Mouse (Mus musculus): ENCODE data around the gene Ebp. TPM values are rescaled to one million over a fixed set of nuclear protein-coding genes. Genes with fewer than 3 reads are reported as not detected.

Ebp gene
- polyA plus RNA-seq (2014; fragmentation: Nextera tagmentation; extraction: Ambion mirVana) = 30.6 and 33.1 TPM in 2 replicates

DNA sequence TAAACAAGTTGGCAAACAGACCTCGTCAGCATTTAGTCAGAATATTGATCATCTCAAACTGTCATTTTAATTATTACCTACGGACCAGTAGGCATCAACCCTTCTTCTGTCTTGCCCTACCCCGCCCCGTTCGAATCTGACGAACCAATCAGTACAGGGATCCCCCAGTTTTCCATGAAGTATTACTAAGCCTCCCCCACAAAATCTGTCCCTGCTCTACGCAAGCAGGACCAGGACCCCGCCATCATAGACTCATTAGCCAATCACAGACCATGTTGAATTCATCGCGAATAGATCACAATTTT, at the start of gene Ebp:
Gene Ebp (minus strand): TSS at position 94 of the 305 bp plus-strand sequence.
- peak within 1 kb of the TSS; percentile 45 for H3K4me3 ChIP-seq (replicated peaks; ENCODE audit: low read length)
- peak within 1 kb of the TSS; percentile 79 for H3K27ac ChIP-seq
- ATAC-seq (ENCODE audit: low FRiP score) (peak; percentile 62), DNase-seq (ENCODE audit: low spot score) (peak; percentile 25)
- peak within 1 kb of the TSS; percentile 50 for H3K9ac ChIP-seq
- H3K9me3 ChIP-seq (ENCODE audit: control insufficient read depth, low read length) = no peaks in the 10 kb centered on the region
- 24% methylated on average over 10 of the region's 10 CpGs for WGBS
- H3K4me2 ChIP-seq (replicated peaks) = peak within 1 kb of the TSS; percentile 69
- H3K36me3 ChIP-seq (replicated peaks; ENCODE audit: control insufficient read depth, insufficient read depth) = no peaks in the 10 kb centered on the region
- H3K4me1 ChIP-seq (replicated peaks; ENCODE audit: control insufficient read depth, insufficient read depth, low read length) = no peaks in the 10 kb centered on the region
- H3K27me3 ChIP-seq (ENCODE audit: control insufficient read depth, insufficient read depth, low read length) = no peaks in the 10 kb centered on the region

GRCm38 (mm10) chrX:8238804-8239395, 45.6 kb upstream of the Ebp start:
- DNase-seq (ENCODE audit: low spot score) = no peak
- WGBS = 65% methylated on average over 13 of the region's 13 CpGs
- H3K4me2 ChIP-seq (replicated peaks) = no peak overlapping the region
- no peaks in the 10 kb centered on the region; the same call in 1 of the 2 replicates for H3K9me3 ChIP-seq (ENCODE audit: control insufficient read depth, low read length)
- no peaks in the 10 kb centered on the region for H3K4me1 ChIP-seq (replicated peaks; ENCODE audit: control insufficient read depth, insufficient read depth, low read length)
- H3K36me3 ChIP-seq (replicated peaks; ENCODE audit: control insufficient read depth, insufficient read depth) = peaks cover 11% of the 10 kb centered on the region
- no peak overlapping the region for H3K4me3 ChIP-seq (replicated peaks; ENCODE audit: low read length)
- no peaks in the 10 kb centered on the region for H3K27me3 ChIP-seq (ENCODE audit: control insufficient read depth, insufficient read depth, low read length)
- no peak for ATAC-seq (ENCODE audit: low FRiP score)
- no peak overlapping the region for H3K27ac ChIP-seq
- H3K9ac ChIP-seq = no peak overlapping the region

GRCm38 (mm10) chrX:8236704-8237103, 43.4 kb upstream of the Ebp start:
- Histone ChIP-seq H3K36me3 (replicated peaks; ENCODE audit: control insufficient read depth, insufficient read depth) (no peaks in the 10 kb centered on the region; the same call in 1 of the 2 replicates), H3K9ac (no peak overlapping the region), H3K4me1 (replicated peaks; ENCODE audit: control insufficient read depth, insufficient read depth, low read length) (no peaks in the 10 kb centered on the region), H3K27me3 (ENCODE audit: control insufficient read depth, insufficient read depth, low read length) (no peaks in the 10 kb centered on the region), H3K4me3 (replicated peaks; ENCODE audit: low read length) (no peak overlapping the region), H3K4me2 (replicated peaks) (no peak overlapping the region), H3K27ac (no peak overlapping the region), H3K9me3 (ENCODE audit: control insufficient read depth, low read length) (no peaks in the 10 kb centered on the region; the same call in 1 of the 2 replicates)
- WGBS = 86% methylated on average over 2 of the region's 2 CpGs
- no peak for ATAC-seq (ENCODE audit: low FRiP score)
- DNase-seq (ENCODE audit: low spot score) = no peak

DNA sequence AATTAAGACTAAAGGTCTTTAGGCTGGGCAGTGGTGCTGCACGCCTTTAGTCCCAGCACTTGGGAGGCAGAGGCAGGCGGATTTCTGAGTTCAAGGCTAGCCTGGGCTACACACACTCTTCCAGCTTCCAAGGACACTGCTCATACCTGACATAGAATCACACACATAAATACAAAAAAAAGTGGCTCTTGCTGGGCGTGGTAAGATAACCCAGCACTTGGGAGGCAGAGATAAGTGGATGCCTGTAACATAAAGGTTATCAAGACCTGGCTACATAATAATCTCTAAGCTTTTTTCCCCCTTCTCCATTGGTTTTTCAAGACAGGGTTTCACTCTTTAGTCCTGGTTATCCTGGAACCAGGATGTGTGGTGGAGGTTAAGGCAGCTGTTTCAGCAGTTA, 40.3 kb upstream of the Ebp start:
- Histone ChIP-seq H3K4me1 (replicated peaks; ENCODE audit: control insufficient read depth, insufficient read depth, low read length) (no peaks in the 10 kb centered on the region), H3K9me3 (ENCODE audit: control insufficient read depth, low read length) (no peaks in the 10 kb centered on the region; the same call in 1 of the 2 replicates), H3K27me3 (ENCODE audit: control insufficient read depth, insufficient read depth, low read length) (no peaks in the 10 kb centered on the region), H3K4me3 (replicated peaks; ENCODE audit: low read length) (no peak overlapping the region), H3K27ac (no peak overlapping the region), H3K36me3 (replicated peaks; ENCODE audit: control insufficient read depth, insufficient read depth) (no peaks in the 10 kb centered on the region), H3K4me2 (replicated peaks) (no peak overlapping the region), H3K9ac (no peak overlapping the region)
- no peak for DNase-seq (ENCODE audit: low spot score)
- no peak for ATAC-seq (ENCODE audit: low FRiP score)
- WGBS = 90% methylated on average over 3 of the region's 3 CpGs

DNA sequence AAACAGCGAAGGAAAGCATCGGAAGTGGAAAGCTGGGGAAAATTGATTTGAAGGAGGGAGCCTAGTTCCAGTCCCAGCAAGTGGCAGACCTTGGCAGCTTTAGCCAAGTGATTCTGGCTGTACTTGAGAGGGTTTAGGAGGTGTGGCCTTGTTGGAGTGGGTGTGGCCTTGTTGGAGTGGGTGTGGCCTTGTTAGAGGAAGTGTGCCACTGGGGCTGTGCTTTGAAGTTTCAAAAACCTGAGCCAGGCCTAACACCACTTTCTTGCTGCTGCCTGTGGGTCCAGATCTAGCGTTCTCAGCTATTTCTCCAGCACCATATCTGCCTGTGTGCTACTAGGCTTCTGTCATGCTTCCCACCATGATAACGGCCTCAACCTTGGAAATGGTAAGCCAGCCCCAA, 37.0 kb upstream of the Ebp start:
- WGBS = 81% methylated on average over 4 of the region's 4 CpGs
- Histone ChIP-seq H3K4me1 (replicated peaks; ENCODE audit: control insufficient read depth, insufficient read depth, low read length) (no peaks in the 10 kb centered on the region), H3K4me3 (replicated peaks; ENCODE audit: low read length) (no peak overlapping the region), H3K4me2 (replicated peaks) (no peak overlapping the region), H3K36me3 (replicated peaks; ENCODE audit: control insufficient read depth, insufficient read depth) (no peaks in the 10 kb centered on the region), H3K27ac (no peak overlapping the region), H3K9me3 (ENCODE audit: control insufficient read depth, low read length) (no peaks in the 10 kb centered on the region), H3K9ac (no peak overlapping the region), H3K27me3 (ENCODE audit: control insufficient read depth, insufficient read depth, low read length) (no peaks in the 10 kb centered on the region)
- ATAC-seq (ENCODE audit: low FRiP score) = no peak
- DNase-seq (ENCODE audit: low spot score) = no peak

DNA sequence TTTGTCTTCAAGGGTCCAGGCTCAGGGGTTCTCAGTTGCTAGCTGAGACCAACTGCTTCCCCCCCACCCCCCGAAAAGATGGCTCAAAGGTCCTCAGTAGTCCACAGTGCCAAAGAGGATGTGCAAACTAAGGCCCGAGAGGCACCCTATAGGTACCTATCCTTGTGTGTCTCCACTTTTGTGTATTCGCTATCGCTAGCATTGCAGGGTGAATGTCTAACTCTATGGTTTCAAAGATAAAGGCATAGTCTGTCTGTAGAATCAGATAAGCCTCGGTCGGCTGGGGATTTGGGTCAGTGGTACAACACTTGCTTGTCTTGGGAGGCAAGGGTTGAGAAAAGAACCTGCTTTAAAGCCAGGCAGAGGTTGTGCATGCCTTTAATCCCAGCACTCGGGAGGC, 30.2 kb upstream of the Ebp start:
- WGBS = 91% methylated on average over 7 of the region's 7 CpGs
- Histone ChIP-seq H3K9ac (no peak overlapping the region), H3K4me2 (replicated peaks) (no peak overlapping the region), H3K27ac (no peak overlapping the region), H3K4me3 (replicated peaks; ENCODE audit: low read length) (no peak overlapping the region), H3K9me3 (ENCODE audit: control insufficient read depth, low read length) (no peaks in the 10 kb centered on the region), H3K36me3 (replicated peaks; ENCODE audit: control insufficient read depth, insufficient read depth) (no peaks in the 10 kb centered on the region), H3K27me3 (ENCODE audit: control insufficient read depth, insufficient read depth, low read length) (no peaks in the 10 kb centered on the region), H3K4me1 (replicated peaks; ENCODE audit: control insufficient read depth, insufficient read depth, low read length) (no peaks in the 10 kb centered on the region)
- no peak for ATAC-seq (ENCODE audit: low FRiP score)
- no peak for DNase-seq (ENCODE audit: low spot score)

DNA sequence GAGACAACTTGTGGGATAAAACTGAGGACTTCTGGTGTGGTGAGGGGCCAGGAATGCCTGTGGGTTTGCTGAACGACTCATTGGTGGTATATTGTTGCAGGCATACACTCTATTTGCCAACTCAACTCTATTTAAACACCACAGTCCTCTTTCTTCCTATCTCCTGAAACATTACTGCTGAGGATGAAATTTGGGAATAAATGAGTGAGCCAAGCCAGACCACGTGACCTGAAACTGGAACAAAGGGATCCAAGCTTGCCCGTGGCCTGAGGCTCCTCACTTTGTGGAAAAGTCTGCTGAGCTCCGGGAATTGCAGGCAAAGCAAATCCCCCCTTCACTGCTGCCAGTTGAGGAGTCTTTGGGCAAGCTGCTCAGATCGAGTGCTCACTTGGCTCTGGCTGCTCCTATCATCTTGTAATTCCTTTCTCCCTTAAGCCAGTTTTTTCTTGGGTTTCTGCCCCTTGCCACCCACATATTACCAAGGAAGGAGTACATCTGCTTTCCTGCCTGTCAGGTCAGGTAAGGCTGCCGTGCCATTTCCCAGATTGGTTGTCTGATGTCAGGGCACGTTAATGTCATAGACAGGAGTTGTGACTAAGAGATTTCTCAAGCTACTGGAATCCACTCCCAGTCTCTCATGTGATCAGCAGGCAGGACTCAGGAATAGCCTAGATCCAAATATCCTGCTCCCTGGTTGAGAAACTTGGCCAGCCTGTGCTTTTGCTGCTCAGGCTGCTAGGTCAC, 29.5 kb upstream of the Ebp start:
- Histone ChIP-seq H3K9ac (no peak overlapping the region), H3K9me3 (ENCODE audit: control insufficient read depth, low read length) (no peaks in the 10 kb centered on the region), H3K27ac (no peak overlapping the region), H3K4me2 (replicated peaks) (no peak overlapping the region), H3K36me3 (replicated peaks; ENCODE audit: control insufficient read depth, insufficient read depth) (no peaks in the 10 kb centered on the region), H3K4me3 (replicated peaks; ENCODE audit: low read length) (no peak overlapping the region), H3K27me3 (ENCODE audit: control insufficient read depth, insufficient read depth, low read length) (no peaks in the 10 kb centered on the region), H3K4me1 (replicated peaks; ENCODE audit: control insufficient read depth, insufficient read depth, low read length) (no peaks in the 10 kb centered on the region)
- WGBS = 58% methylated on average over 7 of the region's 7 CpGs
- DNase-seq (ENCODE audit: low spot score) = no peak
- no peak for ATAC-seq (ENCODE audit: low FRiP score)

DNA sequence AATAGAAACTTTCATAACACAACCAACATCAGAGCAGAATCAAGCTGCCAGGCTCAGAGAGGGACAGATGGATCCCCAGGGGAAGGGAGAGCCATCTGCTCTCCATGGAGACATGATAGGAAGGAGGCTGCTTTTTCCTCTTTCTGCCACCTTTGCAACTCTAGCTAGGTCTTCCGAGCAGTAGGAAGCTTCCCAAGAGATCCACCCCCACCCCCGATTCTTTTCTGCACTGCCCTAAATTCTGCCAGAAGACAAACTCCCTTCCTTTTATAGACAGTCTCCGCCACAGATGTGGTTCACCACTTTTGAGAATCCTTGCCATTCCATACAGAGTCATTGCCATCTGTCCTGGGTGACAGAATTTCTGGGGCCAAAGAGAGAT, 29.0 kb upstream of the Ebp start:
- WGBS = 65% methylated on average over 3 of the region's 3 CpGs
- no peak overlapping the region for H3K4me3 ChIP-seq (replicated peaks; ENCODE audit: low read length)
- no peak for DNase-seq (ENCODE audit: low spot score)

DNA sequence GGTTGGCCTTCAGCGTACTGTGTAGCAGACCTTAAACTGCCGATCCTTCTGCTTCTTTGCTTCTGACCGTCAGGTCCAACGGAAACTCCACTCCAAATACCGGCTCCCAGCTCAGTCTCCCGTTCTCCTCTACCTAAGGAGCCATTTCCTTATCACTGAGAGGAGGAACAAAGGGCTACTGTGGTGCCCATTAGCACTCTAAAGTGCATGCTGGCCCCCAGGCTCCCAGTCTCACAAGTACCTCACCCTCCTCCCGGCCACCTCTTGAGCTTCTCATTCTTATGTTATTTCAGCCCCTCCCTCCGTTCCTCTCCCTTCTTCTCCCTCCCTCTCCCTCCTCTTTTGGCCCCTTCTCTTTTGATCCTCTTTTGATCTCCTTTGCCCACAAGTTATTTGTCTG, 26.3 kb upstream of the Ebp start:
- Histone ChIP-seq H3K9me3 (ENCODE audit: control insufficient read depth, low read length) (no peaks in the 10 kb centered on the region), H3K4me2 (replicated peaks) (no peak overlapping the region), H3K27ac (no peak overlapping the region), H3K36me3 (replicated peaks; ENCODE audit: control insufficient read depth, insufficient read depth) (no peaks in the 10 kb centered on the region), H3K4me1 (replicated peaks; ENCODE audit: control insufficient read depth, insufficient read depth, low read length) (no peaks in the 10 kb centered on the region), H3K4me3 (replicated peaks; ENCODE audit: low read length) (no peak overlapping the region), H3K9ac (no peak overlapping the region), H3K27me3 (ENCODE audit: control insufficient read depth, insufficient read depth, low read length) (no peaks in the 10 kb centered on the region)
- ATAC-seq (ENCODE audit: low FRiP score) (no peak), DNase-seq (ENCODE audit: low spot score) (no peak)
- WGBS = 32% methylated on average over 8 of the region's 8 CpGs

More for the DNA sequence above, 29.0 kb upstream of the Ebp start:
- Histone ChIP-seq H3K27ac (no peak overlapping the region), H3K9ac (no peak overlapping the region), H3K4me1 (replicated peaks; ENCODE audit: control insufficient read depth, insufficient read depth, low read length) (no peaks in the 10 kb centered on the region), H3K9me3 (ENCODE audit: control insufficient read depth, low read length) (no peaks in the 10 kb centered on the region), H3K36me3 (replicated peaks; ENCODE audit: control insufficient read depth, insufficient read depth) (no peaks in the 10 kb centered on the region), H3K27me3 (ENCODE audit: control insufficient read depth, insufficient read depth, low read length) (no peaks in the 10 kb centered on the region), H3K4me2 (replicated peaks) (no peak overlapping the region)
- ATAC-seq (ENCODE audit: low FRiP score) = no peak

All from hindbrain, embryonic 14.5 days (tissue).